Mouse (Mus musculus) layer of hippocampus, adult 8-10 months (tissue): ENCODE data around the gene Erlec1. TPM values are rescaled to one million over a fixed set of nuclear protein-coding genes. Genes with fewer than 3 reads are reported as not detected.
A peak's percentile ranks its signal among the peaks of the same experiment; 100 is the strongest.

Experiments used
- DNase-seq, 2 experiments: peaks; one replicate each; pipeline ENCODE4 v3.0.0; 2022; ENCODE audit warnings: low spot score in 2 of 2
- total RNA-seq, 4 experiments: library from RNA; stranded (reverse); gene quantifications; 2 replicates each; pipeline ENCODE4 v1.2.4; 2022

Erlec1 gene
- total RNA-seq: 10 to 100 TPM; 62.4 to 74.6 (median 70.3) TPM

DNA sequence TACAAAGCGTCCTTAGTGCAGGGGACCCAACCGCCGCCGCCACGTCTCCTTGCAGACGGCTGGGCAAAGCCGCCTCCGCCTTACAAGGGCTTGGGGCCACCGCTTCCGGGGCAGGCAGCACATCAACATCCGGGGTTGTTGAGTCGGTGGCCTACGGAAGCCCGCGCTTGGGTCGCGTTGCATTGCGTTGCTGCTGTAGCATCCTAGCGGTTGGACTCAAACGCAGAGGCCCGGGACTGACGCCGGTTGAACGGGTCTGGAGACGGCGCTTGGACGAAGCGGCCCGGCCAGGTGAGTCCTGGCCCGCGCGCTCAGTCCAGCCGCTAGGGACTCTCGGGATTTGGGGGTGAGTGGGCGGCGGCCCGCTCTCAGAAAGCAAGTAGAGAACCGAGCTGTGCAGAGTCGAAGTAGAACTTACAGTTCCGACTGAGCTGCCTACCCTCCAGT is at the start of gene Erlec1:
Gene Erlec1 (minus strand): TSS at position 57 of the 447 bp plus-strand sequence.
- peak; percentile 86 to 90 for DNase-seq

DNA sequence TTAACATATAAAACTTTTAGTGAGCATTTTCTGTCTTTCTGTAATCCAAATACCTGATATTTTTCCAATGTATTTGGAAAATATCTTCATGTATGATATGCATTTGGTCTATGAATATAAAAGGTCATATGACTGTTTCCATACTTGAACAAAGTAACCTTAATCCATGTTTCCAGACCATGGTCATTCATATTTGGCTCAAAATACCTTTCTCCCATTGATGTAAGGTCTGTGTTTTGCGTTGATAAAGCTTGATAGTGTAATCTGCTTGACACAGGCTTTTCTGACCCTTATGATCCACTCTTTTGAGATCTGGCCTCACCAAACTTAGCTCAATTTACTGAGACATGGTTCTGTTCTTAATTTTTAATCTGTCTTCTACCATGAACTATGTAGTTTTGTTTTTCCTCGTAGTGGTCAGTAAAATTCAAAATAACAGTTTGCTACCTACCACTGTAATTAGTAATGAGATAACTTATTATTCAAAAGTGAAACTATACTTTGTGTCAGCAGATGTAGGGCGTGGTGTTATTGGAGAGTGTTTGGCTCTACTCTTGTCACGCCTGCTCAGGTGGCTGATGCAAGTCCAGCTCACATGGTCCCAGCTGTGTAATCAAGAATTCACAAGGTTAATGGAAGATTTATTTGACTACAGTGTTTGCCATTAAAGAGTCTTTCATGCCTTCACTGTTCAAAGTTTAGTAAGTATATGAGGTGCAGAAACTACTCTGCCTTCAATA is 47.2 kb upstream of the Erlec1 start:
- no peak for DNase-seq

DNA sequence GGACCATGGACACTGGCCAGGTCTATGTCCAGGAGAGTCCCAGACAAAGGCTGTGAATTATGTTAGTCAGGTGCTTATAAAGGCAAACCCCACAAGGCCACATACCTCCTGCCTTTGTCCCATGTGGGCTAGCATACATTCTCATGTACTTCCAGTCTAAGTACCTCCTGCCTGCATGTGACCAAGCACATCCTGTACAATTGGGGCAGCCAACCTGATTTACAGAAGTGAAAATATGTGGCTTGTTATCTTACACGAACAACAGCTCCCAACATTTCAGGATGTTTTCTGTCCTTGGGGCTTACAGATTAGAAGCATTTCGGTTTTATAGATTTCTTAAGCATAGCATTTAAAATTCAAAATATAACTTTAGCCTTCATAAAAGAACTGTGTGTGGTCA is 45.9 kb upstream of the Erlec1 start:
- DNase-seq: no peak

GRCm38 (mm10) chr11:30998704-30999103 is 44.6 kb upstream of the Erlec1 start:
- DNase-seq: no peak

- no peak for DNase-seq
Observed at GRCm38 (mm10) chr11:30998199-30998598, 44.1 kb upstream of the Erlec1 start.

DNA sequence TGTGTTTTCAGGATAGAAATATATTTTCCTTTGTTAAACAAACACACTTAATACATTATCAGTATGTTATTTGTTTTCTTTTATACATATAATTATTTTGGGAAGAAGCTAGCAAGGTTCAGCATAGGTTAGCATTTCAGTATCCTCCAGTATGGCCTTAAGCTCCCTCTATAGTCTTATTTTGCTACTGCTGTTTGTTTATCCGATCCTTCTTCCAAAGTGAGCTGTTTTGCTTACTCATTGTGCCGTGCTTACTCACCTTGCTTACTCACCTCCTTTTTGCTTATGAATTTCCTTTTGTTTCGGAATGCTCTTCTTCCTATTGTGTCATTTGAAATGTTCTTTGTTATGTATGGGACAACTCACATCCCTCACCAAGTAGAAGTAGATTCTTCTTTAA is 42.5 kb upstream of the Erlec1 start:
- DNase-seq: no peak

- no peak for DNase-seq
Observed at GRCm38 (mm10) chr11:30986625-30987017, 32.5 kb upstream of the Erlec1 start.

GRCm38 (mm10) chr11:30985877-30986624 is 31.9 kb upstream of the Erlec1 start, which contains the start of gene Chac2:
Gene Chac2, minus strand, starts transcription at chr11:30986350.
- DNase-seq: peak; percentile 81 to 85

DNA sequence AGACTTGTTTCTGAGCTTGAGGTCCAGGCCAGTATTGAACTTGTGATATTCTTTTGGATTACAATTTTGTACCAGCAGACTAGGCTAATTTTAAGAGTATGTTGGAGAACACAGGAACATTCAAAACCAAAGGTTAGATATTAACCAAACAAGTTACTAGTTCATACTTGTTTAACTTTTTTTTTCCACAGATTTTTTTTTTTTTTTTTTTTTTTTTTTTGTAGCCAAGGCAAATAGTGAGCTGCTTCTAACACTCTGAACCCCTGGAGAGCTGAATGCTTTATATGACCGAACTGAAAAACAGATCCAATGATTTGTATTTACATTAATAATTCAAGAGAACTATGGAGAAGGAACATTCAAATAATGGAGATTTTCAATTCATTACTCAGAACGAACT is 31.1 kb upstream of the Erlec1 start:
- no peak for DNase-seq

DNA sequence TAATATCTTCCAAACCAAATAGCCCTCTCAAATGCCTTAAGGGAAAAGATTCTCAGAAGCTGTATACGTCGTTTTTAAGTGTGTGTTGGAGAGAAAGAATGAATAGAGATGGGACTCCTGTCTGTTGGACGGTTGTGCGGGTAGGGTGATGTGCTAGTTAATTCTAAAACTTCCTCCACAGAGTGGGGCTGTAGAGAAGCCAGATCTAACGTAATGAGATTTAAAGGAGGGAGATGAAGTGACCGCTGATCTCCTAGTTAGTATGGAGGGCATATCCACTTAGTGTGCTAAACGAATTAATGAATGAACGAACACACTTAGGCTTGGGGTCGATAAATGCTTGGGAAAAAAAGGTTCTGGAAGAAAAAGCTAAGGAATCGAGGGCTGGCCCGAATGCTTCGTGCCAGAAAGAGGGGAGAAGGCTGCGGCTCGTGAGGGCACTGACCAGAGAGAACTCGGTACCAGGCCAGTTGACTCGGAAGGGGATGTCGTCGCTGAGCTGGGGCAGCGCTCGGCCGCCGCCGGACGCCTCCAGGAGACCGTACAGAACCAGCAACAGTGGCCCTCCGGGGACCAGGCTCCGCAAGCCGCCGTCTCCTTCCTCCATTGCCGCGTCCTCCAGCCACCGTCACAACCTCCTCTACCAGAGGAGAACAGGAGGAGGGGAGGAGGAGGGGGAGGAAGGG is 523 bp downstream of the Erlec1 start:
- DNase-seq: peak; percentile 24 to 28

DNA sequence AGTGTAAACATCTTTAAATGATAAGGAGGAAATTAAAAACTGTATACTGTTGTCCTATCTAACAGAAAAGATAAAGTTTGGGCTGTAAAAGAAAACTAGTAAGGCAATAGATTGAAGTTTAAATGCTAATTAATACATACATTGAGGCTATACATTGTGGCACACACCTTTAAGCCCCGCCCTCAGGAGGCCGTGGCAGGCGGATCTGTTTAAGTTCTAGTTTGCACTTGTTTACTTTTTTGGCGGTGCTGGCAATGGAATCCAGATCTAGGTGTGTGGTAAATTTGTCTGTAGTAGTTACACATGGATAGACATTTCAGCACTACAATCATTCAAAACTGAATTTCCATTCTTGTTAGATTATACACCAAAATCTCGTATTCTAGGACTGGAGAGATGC is 1.3 kb downstream of the Erlec1 start:
- DNase-seq: no peak

- DNase-seq: no peak
Observed at GRCm38 (mm10) chr11:30943522-30943921, 10.6 kb downstream of the Erlec1 start.

- DNase-seq: peak in 1 of 2 experiments; percentile 14
Observed at GRCm38 (mm10) chr11:30928498-30928897, 25.6 kb downstream of the Erlec1 start.

DNA sequence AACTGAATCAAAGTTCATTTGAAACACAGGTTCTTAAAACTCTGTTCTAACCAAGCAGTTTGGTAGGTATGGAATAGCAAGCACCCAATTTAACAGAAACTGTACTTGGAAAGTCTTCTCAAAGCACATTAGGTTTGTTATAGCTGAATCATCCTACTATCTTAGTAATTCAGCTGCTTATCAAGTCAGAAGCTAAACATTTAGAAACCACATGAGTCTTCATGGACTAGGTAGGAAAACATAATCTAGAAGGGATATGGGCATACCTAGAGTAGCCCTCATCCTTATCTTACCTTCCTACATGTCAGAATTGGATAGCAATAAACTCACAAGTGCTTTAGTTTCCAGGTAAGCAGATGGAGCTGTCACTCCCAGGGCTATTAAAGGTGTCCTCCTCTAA is 26.1 kb downstream of the Erlec1 start:
- DNase-seq: no peak

DNA sequence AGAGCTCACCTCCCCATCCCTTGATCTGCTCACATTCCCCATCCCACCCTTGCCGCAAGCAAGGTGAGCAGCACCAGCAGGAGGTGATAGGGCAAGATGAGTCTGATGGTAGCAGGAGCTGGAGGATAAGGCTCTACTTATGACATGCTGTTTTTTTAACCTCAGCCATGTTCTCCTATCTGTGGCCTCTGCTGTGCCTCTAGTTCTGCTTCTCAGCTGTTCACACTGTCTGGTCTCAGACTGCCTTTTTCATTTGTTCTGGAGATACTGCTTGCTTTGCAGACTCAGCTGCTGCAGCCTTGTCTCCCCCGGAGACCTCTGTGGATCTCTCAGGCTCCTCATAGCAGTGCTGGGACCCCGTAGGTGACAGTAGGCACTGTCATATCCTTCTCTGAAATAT is 30.9 kb downstream of the Erlec1 start:
- DNase-seq: no peak

DNA sequence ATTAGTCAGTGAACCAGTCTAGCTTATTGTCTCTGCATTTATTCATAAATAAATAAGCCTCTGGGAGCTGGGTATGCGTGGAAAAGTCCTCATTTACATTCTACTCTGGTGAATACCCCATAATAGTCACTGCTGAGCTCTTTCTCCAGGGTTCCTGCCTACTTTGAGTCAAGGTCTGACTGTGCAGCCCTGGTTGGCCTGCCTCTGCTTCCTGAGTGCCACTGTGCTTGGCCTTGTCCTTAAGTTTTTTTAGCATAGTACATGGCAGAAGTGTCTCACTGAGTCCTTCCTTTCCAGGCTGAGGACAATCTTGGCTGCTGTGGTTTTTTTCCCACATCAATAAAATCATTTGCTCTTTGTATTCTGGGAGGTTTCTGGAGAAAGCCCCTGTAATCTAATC is 33.5 kb downstream of the Erlec1 start:
- no peak for DNase-seq

- DNase-seq: no peak
Observed at GRCm38 (mm10) chr11:30912311-30912710, 41.8 kb downstream of the Erlec1 start.

GRCm38 (mm10) chr11:30899312-30899711 is 54.8 kb downstream of the Erlec1 start:
- no peak for DNase-seq

GRCm38 (mm10) chr11:30896201-30896600 is 57.9 kb downstream of the Erlec1 start:
- no peak for DNase-seq

- DNase-seq: no peak
Observed at GRCm38 (mm10) chr11:30888153-30888552, 66.0 kb downstream of the Erlec1 start.

DNA sequence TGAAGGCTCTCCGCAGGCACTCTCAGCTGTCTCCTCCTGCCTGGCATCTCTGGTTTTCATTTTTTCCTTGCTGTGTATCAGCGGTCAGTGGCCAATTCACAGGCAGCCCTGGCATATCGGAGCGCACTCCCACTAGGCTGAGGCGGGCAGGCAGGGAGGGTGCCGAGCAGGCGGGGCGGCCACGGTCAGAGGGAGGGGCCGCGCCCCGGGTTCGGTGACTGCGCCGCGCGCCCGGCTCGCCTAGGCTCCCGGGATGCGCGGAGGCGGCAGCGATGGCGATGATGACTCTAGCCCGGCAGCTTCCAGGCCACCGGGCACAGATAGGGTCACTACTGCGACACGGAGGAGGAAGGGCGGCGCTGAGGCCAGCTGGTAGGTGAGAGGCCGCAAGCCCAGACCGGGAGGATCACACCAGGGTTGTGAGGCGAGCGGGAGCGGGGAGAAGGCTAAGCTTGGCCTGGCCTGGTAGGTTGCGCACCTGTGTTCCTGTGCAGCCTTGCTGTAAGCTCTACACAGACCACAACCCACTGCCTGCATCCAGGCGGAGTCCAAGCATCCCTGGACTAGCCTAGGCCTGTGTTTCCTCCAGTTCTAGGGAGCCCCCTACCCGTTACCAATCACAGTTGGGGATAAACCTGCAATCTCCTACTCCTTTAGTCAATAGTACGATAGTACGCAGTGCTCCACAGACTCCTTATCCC is 68.8 kb downstream of the Erlec1 start, which contains the start of the genes Gpr75 and Asb3:
Gene Gpr75 (plus strand): TSS at position 188 of the 701 bp plus-strand sequence.
Gene Asb3 (plus strand): TSS at position 246 of the 701 bp plus-strand sequence.
- peak; percentile 37 to 61 for DNase-seq
